Mouse (Mus musculus) olfactory bulb, adult 2 months (tissue): Measurements from ENCODE around the gene Coq7.

Experiments
- CTCF ChIP-seq: fragments of 200-500 bp; IDR thresholded peaks from 2 replicates; pipeline ENCODE4 v1.5.1; 2012; ENCODE audit warnings: low read depth, mild to moderate bottlenecking, low read length, moderate library complexity; ENCODE audit not compliant: insufficient read depth
- POLR2A ChIP-seq: fragments of 200-500 bp; IDR thresholded peaks from 2 replicates; pipeline ENCODE4 v1.6.1; 2012; ENCODE audit warnings: mild to moderate bottlenecking, low read depth, low read length, moderate library complexity; ENCODE audit not compliant: insufficient read depth

- TF ChIP-seq CTCF = no peak
- TF ChIP-seq POLR2A = no peak
These were observed 68.7 kb downstream of the Coq7 start for GRCm38 (mm10) chr7:118464432-118464831.
